In genomic region chr2:173047471-173047870, GRCm38 (mm10) we compare ENCODE assay signal across 12 mouse cellular contexts. TPM values are rescaled to one million over a fixed set of nuclear protein-coding genes. Genes with fewer than 3 reads are reported as not detected.
DNase-seq lines count a peak whose midpoint lies in the region; ATAC-seq and TF ChIP-seq lines count a peak whose summit lies in the region.
"Had no signal": no experiment of that assay in that cellular context is flagged by ENCODE, and none has a peak within 500 bp of the region (broad histone marks: within the 10 kb centered on the region; RNA-seq: fewer than 3 reads in every experiment).

No protein-coding gene starts in this region.

- no peak overlapping the region for H3K4me2 ChIP-seq in heart, embryonic 12.5 days
- no peak overlapping the region for H3K4me2 ChIP-seq in CH12.LX (ENCODE audit: insufficient read depth, low read depth, poor library complexity, severe bottlenecking)
- H3K4me2 ChIP-seq: midbrain, embryonic 15.5 days; neural tube, embryonic 15.5 days had no signal

- H3K9ac ChIP-seq in heart, embryonic 12.5 days: no peak overlapping the region
- no peak overlapping the region for H3K9ac ChIP-seq in CH12.LX (ENCODE audit: insufficient read depth, low read depth)
- H3K9ac ChIP-seq: midbrain, embryonic 15.5 days; neural tube, embryonic 15.5 days had no signal

- in situ Hi-C loops in CH12.LX (cut with MboI; ENCODE audit: low pct_ligation_motif_present, low pct_unique_long_range_greater_than_20kb, low sequenced_read_pairs): loop anchor here (5.0 kb wide), 1 partner anchor 35 kb away; no protein-coding TSS in a partner anchor

- TF ChIP-seq EP300 in CH12.LX (IDR thresholded peaks at IDR 0.05; ENCODE audit: low read length): no peak

- no peak for TF ChIP-seq RAD21 in CH12.LX (IDR thresholded peaks at IDR 0.05; ENCODE audit: low read depth, low read length)

- H3K9me3 ChIP-seq in heart, embryonic 12.5 days (replicated peaks): no peaks in the 10 kb centered on the region
- no peaks in the 10 kb centered on the region for H3K9me3 ChIP-seq in CH12.LX (replicated peaks; ENCODE audit: low read length)
- H3K9me3 ChIP-seq: midbrain, embryonic 15.5 days; neural tube, embryonic 15.5 days had no signal

- H3K36me3 ChIP-seq in heart, embryonic 12.5 days: no peaks in the 10 kb centered on the region
- H3K36me3 ChIP-seq in CH12.LX (replicated peaks in 1 of 2; ENCODE audit: control insufficient read depth in 1 of 2, insufficient read depth in 1 of 2, low read length in 1 of 2): no peaks in the 10 kb centered on the region
- H3K36me3 ChIP-seq: midbrain, embryonic 15.5 days; neural tube, embryonic 15.5 days had no signal

- DNase-seq in heart, postnatal 14 days: no peak
- peak; percentile 71 for DNase-seq in 416B (ENCODE audit: low read depth)
- DNase-seq in CH12.LX (ENCODE audit: extremely low read depth): peak; percentile 66
- DNase-seq in kidney, postnatal 36 days: peak; percentile 55 to 67
- DNase-seq in cerebellum, adult 8-10 months: no peak
- DNase-seq in urinary bladder, postnatal 10 days (ENCODE audit: low spot score): no peak
- DNase-seq in c-Kit-positive CD71-positive TER-119-positive erythroid progenitor cells, embryonic 14.5 days (ENCODE audit: low spot score): no peak
- DNase-seq: cerebellum, adult 2 months had no signal

- peak overlapping the region; percentile 12; the same call in 1 of the 2 replicates for H3K27ac ChIP-seq in heart, embryonic 12.5 days (ENCODE audit: poor library complexity, severe bottlenecking)
- H3K27ac ChIP-seq in CH12.LX (ENCODE audit: insufficient read depth, low read depth): 0 out of 2 replicates have a peak overlapping the region, but pooled peaks have one; percentile 4
- H3K27ac ChIP-seq: midbrain, embryonic 15.5 days; neural tube, embryonic 15.5 days had no signal

- no peaks in the 10 kb centered on the region for H3K79me2 ChIP-seq in CH12.LX (replicated peaks; ENCODE audit: control insufficient read depth, extremely low read depth, insufficient read depth, poor library complexity, severe bottlenecking)

- WGBS in heart, embryonic 12.5 days: 75% methylated on average over 5 of the region's 5 CpGs

- no peaks in the 10 kb centered on the region for H3K27me3 ChIP-seq in heart, embryonic 12.5 days (replicated peaks)
- no peaks in the 10 kb centered on the region for H3K27me3 ChIP-seq in CH12.LX (replicated peaks)
- H3K27me3 ChIP-seq: midbrain, embryonic 15.5 days; neural tube, embryonic 15.5 days had no signal

- dilution Hi-C loops in CH12.LX (cut with MboI; ENCODE audit: extremely low pct_ligation_motif_present, extremely low pct_unique_long_range_greater_than_20kb, low sequenced_read_pairs): no loop called here

- no peak overlapping the region for H3K4me3 ChIP-seq in heart, embryonic 12.5 days
- peak overlapping the region in 2 of 3 experiments; percentile 44 for H3K4me3 ChIP-seq in CH12.LX (replicated peaks in 1 of 3; ENCODE audit: low read depth in 2 of 3, low read length in 2 of 3, poor library complexity in 1 of 3)
- H3K4me3 ChIP-seq: midbrain, embryonic 15.5 days; neural tube, embryonic 15.5 days had no signal

- no peak for ATAC-seq in heart, embryonic 12.5 days (ENCODE audit: insufficient number of reproducible peaks, low FRiP score)
- ATAC-seq: intestine, embryonic 16.5 days; midbrain, embryonic 15.5 days had no signal

- intact Hi-C loops in heart, postnatal 14 days (cut with DNase I): no loop called here

- peaks cover 80% of the 10 kb centered on the region for H3K4me1 ChIP-seq in heart, embryonic 12.5 days (replicated peaks)
- peaks cover 38 to 60% of the 10 kb centered on the region in 2 experiments for H3K4me1 ChIP-seq in CH12.LX (ENCODE audit: control insufficient read depth in 1 of 2, insufficient read depth in 2 of 2)
- H3K4me1 ChIP-seq: midbrain, embryonic 15.5 days; neural tube, embryonic 15.5 days had no signal

- no peak for TF ChIP-seq CTCF in CH12.LX (conservative IDR thresholded peaks at IDR 0.05 in 1 of 2, IDR thresholded peaks at IDR 0.05 in 1 of 2; ENCODE audit: low read depth in 2 of 2, low read length in 2 of 2)

- TF ChIP-seq POLR2A in CH12.LX (IDR thresholded peaks at IDR 0.05; ENCODE audit: low read depth, low read length): no peak

TF ChIP-seq in CH12.LX, 34 proteins besides CTCF, POLR2A, EP300 and RAD21:
- TF ChIP-seq ZKSCAN1 (IDR thresholded peaks at IDR 0.05; ENCODE audit: borderline replicate concordance, low read depth, low read length) (no peak), NELFE (IDR thresholded peaks at IDR 0.05; ENCODE audit: low read depth, low read length) (no peak), GABPA (IDR thresholded peaks at IDR 0.05; ENCODE audit: insufficient replicate concordance, low read depth, low read length) (no peak), JUN (IDR thresholded peaks at IDR 0.05; ENCODE audit: insufficient read depth, low read depth, low read length) (no peak), UBTF (IDR thresholded peaks at IDR 0.05; ENCODE audit: low read depth, low read length) (no peak), SIN3A (IDR thresholded peaks at IDR 0.05; ENCODE audit: low read length) (no peak), MYC (IDR thresholded peaks at IDR 0.05; ENCODE audit: low read depth, low read length) (no peak), USF2 (conservative IDR thresholded peaks at IDR 0.05; ENCODE audit: low read depth, low read length) (no peak), SMC3 (IDR thresholded peaks at IDR 0.05; ENCODE audit: low read depth, low read length) (no peak), JUND (conservative IDR thresholded peaks at IDR 0.05; ENCODE audit: low read depth, low read length) (no peak), KAT2A (IDR thresholded peaks at IDR 0.05; ENCODE audit: insufficient replicate concordance, low read length) (no peak), HCFC1 (IDR thresholded peaks at IDR 0.05; ENCODE audit: low read depth, low read length) (no peak)
TF ChIP-seq in CH12.LX: peak in this region for 0.

RNA-seq across cellular contexts. Expression of gene Rbm38, which starts 27.2 kb away (rescaled TPM):
- polyA plus RNA-seq in heart, embryonic 12.5 days (2016; fragmentation: Nextera tagmentation; extraction: Ambion mirVana): 146 and 147 TPM in 2 replicates
- total RNA-seq in heart, postnatal 14 days (2021): 100 to 1,000 TPM; 198 to 232 TPM
- 19.4 and 20.7 TPM in 2 replicates for total RNA-seq in CH12.LX (2012; rRNA removed)
- 11.3 and 14.4 TPM in 2 replicates for total RNA-seq in CH12.LX (2014; rRNA removed)
- polyA plus RNA-seq in CH12.LX (2012; ENCODE audit: insufficient read length, low read depth): 83.9 and 85.4 TPM in 2 replicates

RNA-seq across cellular contexts. Expression of gene Rae1, which starts 47.6 kb away (rescaled TPM):
- 102 and 103 TPM in 2 replicates for polyA plus RNA-seq in heart, embryonic 12.5 days (2016; fragmentation: Nextera tagmentation; extraction: Ambion mirVana)
- 10 to 100 TPM; 29.6 to 32.7 TPM for total RNA-seq in heart, postnatal 14 days (2021)
- 86.3 and 97.7 TPM in 2 replicates for total RNA-seq in CH12.LX (2012; rRNA removed)
- total RNA-seq in CH12.LX (2014; rRNA removed): 114 and 115 TPM in 2 replicates
- polyA plus RNA-seq in CH12.LX (2012; ENCODE audit: insufficient read length, low read depth): 86.1 and 95.0 TPM in 2 replicates

Comparison
In these comparisons a context has a peak if more than half of its experiments do, and no peak if none do; other contexts are left out.
1. DNase-seq: peak in 416B (single experiment), CH12.LX (single experiment) and kidney, postnatal 36 days (2 of 2); none in heart, postnatal 14 days (0 of 2), cerebellum, adult 8-10 months (single experiment), urinary bladder, postnatal 10 days (single experiment) and c-Kit-positive CD71-positive TER-119-positive erythroid progenitor cells, embryonic 14.5 days (single experiment).
2. RNA of gene Rbm38, which starts 27.2 kb away (total RNA-seq): 198 to 232 TPM in heart, postnatal 14 days; 11.3 to 20.7 TPM in CH12.LX; every median in the first group is over 4 times any median in the second.